Mouse (Mus musculus) ES-Bruce4 (cell line): ENCODE measurements around the gene Plk3.

ENCODE experiments used
- CTCF ChIP-seq: IDR thresholded peaks from one replicate; pipeline ENCODE4 v1.8.1; 2011; ENCODE audit warnings: low read depth, low read length
- POLR2A ChIP-seq: IDR thresholded peaks from one replicate; pipeline ENCODE4 v1.8.1; 2011; ENCODE audit warnings: low read length; ENCODE audit not compliant: insufficient read depth

DNA sequence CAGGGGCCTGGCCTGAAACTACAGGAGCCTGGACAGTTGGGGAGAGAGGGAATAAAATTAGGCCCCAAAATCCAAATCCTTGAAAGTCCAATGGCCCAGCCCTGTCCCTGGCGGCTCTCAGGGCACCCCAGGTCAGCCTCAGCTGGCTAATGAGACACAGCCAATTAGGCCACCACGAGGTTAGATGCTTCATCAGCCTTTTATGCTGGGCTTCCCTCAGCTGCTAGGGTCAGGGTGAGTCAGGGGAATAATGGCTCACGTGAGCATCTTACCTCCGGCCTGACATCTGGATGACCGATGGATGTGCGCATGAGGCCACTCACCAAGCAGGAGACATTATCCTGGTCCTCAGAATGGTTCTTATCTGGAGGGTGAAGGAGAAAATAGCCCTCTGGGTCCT, 3.0 kb downstream of the Plk3 start:
- TF ChIP-seq CTCF = no peak
- TF ChIP-seq POLR2A = no peak
